Mouse (Mus musculus) erythroblast, embryonic 14.5 days (primary cell): Measurements from ENCODE around the gene Pde4d. TPM values are rescaled to one million over a fixed set of nuclear protein-coding genes. Genes with fewer than 3 reads are reported as not detected.

Experiments
- H3K27me3 ChIP-seq: 2 replicates; pipeline ENCODE4 v1.6.1; 2012; ENCODE audit warnings: inconsistent platforms; ENCODE audit not compliant: control insufficient read depth
- H3K36me3 ChIP-seq: 2 replicates; pipeline ENCODE4 v1.6.1; 2012; ENCODE audit warnings: mild to moderate bottlenecking, inconsistent platforms; ENCODE audit not compliant: control insufficient read depth
- H3K4me1 ChIP-seq: 2 replicates; pipeline ENCODE4 v1.6.1; 2012; ENCODE audit warnings: inconsistent platforms; ENCODE audit not compliant: control insufficient read depth
- H3K4me3 ChIP-seq: replicated peaks from 2 replicates; pipeline ENCODE3; 2012; ENCODE audit warnings: moderate library complexity, mild to moderate bottlenecking, inconsistent platforms
- H3K9me3 ChIP-seq: 2 replicates; pipeline ENCODE4 v1.6.1; 2012; ENCODE audit warnings: low read length, inconsistent platforms, mixed read lengths; ENCODE audit not compliant: control insufficient read depth
- GATA1 ChIP-seq: IDR thresholded peaks from 2 replicates; pipeline ENCODE4 v1.6.1; 2012; ENCODE audit warnings: low read length, inconsistent platforms, mixed read lengths
- TAL1 ChIP-seq: IDR thresholded peaks from 3 replicates; pipeline ENCODE4 v1.6.1; 2012; ENCODE audit warnings: low read length, inconsistent platforms, mixed read lengths
- polyA plus RNA-seq: library from polyadenylated mRNA; stranded (reverse); fragments of >175 nt; gene quantifications from 2 replicates; pipeline ENCODE4 v1.2.3, GENCODE M21; 2012

The Pde4d gene
- polyA plus RNA-seq, 1 experiment: 0.23 TPM

- Histone ChIP-seq H3K27me3 (no peaks in the 10 kb centered on the region), H3K36me3 (no peaks in the 10 kb centered on the region), H3K4me1 (no peaks in the 10 kb centered on the region), H3K9me3 (no peaks in the 10 kb centered on the region), H3K4me3 (no peak overlapping the region)
- no peak for TF ChIP-seq GATA1
- no peak for TF ChIP-seq TAL1
Observed at GRCm38 (mm10) chr13:108934854-108935253, 485.1 kb downstream of the Pde4d start.

DNA sequence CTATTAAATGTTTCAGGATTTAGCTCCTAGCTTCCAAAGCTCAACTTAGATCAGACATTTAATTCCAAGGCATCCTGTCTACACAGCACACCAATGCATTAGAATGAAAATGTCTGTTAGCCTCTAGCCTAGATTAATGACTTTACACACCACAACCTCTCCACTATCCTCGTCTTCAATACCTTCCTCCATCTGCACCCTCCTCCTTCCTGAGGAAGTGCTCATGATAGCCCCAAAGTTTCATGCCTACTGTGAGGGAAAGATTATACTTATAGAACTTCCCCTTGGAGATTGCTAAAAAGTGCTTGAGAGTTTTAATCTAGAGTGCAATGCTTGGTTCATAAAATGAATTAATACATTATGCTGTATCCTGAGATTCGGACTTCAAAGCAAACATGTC is 487.5 kb downstream of the Pde4d start:
- H3K4me1 ChIP-seq: no peaks in the 10 kb centered on the region
- no peaks in the 10 kb centered on the region for H3K27me3 ChIP-seq
- TF ChIP-seq TAL1 (no peak), GATA1 (no peak)
- H3K9me3 ChIP-seq: 0 out of 2 replicates have a peak, but pooled peaks cover 2% of the 10 kb centered on the region
- no peaks in the 10 kb centered on the region for H3K36me3 ChIP-seq
- no peak overlapping the region for H3K4me3 ChIP-seq

GRCm38 (mm10) chr13:108952911-108953310 is 503.2 kb downstream of the Pde4d start:
- H3K4me1 ChIP-seq: no peaks in the 10 kb centered on the region
- no peaks in the 10 kb centered on the region for H3K9me3 ChIP-seq
- H3K27me3 ChIP-seq: no peaks in the 10 kb centered on the region
- H3K36me3 ChIP-seq: no peaks in the 10 kb centered on the region
- no peak for TF ChIP-seq TAL1
- TF ChIP-seq GATA1: no peak
- no peak overlapping the region for H3K4me3 ChIP-seq

DNA sequence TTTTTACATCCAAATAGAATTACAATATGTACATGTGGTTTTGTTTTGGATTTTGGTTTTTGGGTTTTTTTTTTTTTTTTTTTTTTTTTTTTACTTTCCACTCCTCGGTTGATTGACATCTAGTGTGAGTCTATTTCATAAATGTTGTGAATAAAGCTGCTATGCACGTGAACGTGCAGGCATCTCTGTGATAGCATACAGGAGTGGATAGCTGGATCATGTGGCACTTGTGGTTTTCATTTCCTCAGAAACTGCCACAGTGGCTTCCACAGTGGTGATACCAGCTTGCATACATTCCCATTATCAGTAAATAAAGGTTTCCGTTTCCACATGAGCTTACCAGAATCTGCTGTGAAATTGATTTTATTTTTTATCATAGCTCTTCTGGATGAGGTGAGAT is 506.3 kb downstream of the Pde4d start:
- Histone ChIP-seq H3K4me1 (no peaks in the 10 kb centered on the region), H3K9me3 (no peaks in the 10 kb centered on the region), H3K4me3 (no peak overlapping the region), H3K27me3 (no peaks in the 10 kb centered on the region), H3K36me3 (no peaks in the 10 kb centered on the region)
- TF ChIP-seq GATA1 (no peak), TAL1 (no peak)

DNA sequence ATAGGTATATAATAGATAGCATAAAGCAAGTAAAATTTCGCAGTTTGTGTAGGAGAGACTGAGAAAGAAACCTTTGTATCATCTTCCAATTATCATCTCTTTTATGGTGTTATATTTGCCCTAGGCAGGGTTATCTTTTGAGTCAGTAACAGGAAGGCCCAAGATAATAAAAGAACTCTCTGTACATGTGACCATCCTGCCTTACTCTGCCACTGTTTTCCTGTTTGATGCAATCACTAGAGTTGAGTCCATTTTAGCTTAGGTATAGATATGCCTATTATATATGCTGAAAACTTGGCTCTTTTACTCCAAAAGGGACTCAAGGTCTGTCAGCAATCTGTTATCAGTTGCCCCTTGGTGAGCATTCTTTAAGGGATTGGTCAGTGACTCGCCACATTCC is 514.3 kb downstream of the Pde4d start:
- TF ChIP-seq TAL1: no peak
- no peak for TF ChIP-seq GATA1
- Histone ChIP-seq H3K4me3 (no peak overlapping the region), H3K4me1 (no peaks in the 10 kb centered on the region), H3K36me3 (no peaks in the 10 kb centered on the region), H3K27me3 (no peaks in the 10 kb centered on the region), H3K9me3 (no peaks in the 10 kb centered on the region)

DNA sequence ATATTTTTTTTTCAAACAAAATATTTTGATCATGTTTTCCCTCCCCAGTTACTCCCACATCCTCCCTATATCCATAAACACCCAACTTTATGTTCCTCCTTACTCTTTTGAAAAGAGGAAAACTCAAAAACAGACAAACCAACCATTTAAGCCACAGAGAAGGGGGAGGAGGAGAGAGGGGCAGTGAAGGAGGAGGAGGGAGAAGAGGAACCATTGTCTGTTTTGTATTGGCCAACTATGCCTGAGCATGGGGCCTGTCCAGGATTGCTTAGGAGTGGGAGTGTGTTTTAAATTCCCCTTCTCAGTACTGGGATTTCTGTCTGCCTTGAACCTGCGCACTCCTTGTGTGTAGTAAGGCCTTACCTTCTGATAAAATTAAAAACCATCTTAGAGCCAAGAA is 531.4 kb downstream of the Pde4d start:
- no peaks in the 10 kb centered on the region for H3K9me3 ChIP-seq
- H3K4me1 ChIP-seq: no peaks in the 10 kb centered on the region
- no peaks in the 10 kb centered on the region for H3K36me3 ChIP-seq
- no peak for TF ChIP-seq TAL1
- H3K27me3 ChIP-seq: no peaks in the 10 kb centered on the region
- H3K4me3 ChIP-seq: no peak overlapping the region

DNA sequence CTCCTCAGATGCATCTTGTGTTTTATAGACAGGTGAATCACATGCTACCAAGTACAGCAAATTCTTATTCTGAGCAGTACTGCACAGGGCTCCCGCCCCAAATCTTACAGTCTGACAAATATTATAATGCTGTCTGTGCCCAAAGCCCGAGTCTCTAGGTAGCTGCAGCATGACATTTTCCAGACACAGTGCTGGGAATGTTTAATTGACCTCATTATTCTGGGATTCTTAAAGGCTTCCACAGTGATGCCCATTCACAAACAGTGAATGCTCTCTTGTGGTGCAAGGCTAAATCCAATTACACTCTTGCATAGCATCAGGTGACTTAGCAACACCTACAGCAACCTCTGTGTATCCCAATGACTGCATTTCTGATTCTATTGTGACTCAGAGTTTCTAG is 549.0 kb downstream of the Pde4d start:
- H3K27me3 ChIP-seq: no peaks in the 10 kb centered on the region
- TF ChIP-seq TAL1 (no peak), GATA1 (no peak)
- no peaks in the 10 kb centered on the region for H3K4me1 ChIP-seq
- no peaks in the 10 kb centered on the region for H3K36me3 ChIP-seq
- no peaks in the 10 kb centered on the region for H3K9me3 ChIP-seq
- no peak overlapping the region for H3K4me3 ChIP-seq

GRCm38 (mm10) chr13:109024703-109025102 is 575.0 kb downstream of the Pde4d start:
- no peak for TF ChIP-seq GATA1
- no peak for TF ChIP-seq TAL1
- H3K4me1 ChIP-seq: no peaks in the 10 kb centered on the region
- H3K27me3 ChIP-seq: no peaks in the 10 kb centered on the region
- no peak overlapping the region for H3K4me3 ChIP-seq
- H3K36me3 ChIP-seq: no peaks in the 10 kb centered on the region
- H3K9me3 ChIP-seq: no peaks in the 10 kb centered on the region

- Histone ChIP-seq H3K4me1 (no peaks in the 10 kb centered on the region), H3K36me3 (no peaks in the 10 kb centered on the region), H3K27me3 (no peaks in the 10 kb centered on the region), H3K9me3 (no peaks in the 10 kb centered on the region; the same call in 1 of the 2 replicates), H3K4me3 (no peak overlapping the region)
- TF ChIP-seq TAL1: no peak
- TF ChIP-seq GATA1: no peak
Observed at GRCm38 (mm10) chr13:109047126-109047525, 597.4 kb downstream of the Pde4d start.

DNA sequence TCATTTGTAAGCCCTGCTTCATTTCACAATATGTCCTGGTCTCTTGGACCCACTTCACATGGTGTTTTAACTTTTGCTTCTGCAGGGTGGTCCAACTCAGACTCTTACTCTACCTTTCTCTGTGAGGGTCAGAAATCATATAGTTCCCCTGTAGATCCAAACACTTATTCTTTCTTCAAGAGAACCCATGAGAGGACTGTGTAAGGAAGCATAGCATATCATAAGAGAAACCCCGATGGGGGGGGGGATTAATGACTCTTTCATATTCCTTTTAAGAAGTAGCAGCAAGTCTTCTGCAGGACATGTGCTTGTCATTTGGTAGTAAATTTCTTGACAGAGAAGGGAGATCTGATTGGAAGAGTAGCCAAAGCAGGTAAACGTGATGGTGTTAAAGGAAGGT is 603.1 kb downstream of the Pde4d start:
- no peaks in the 10 kb centered on the region for H3K27me3 ChIP-seq
- H3K4me3 ChIP-seq: no peak overlapping the region
- H3K4me1 ChIP-seq: no peaks in the 10 kb centered on the region
- H3K9me3 ChIP-seq: no peaks in the 10 kb centered on the region
- no peaks in the 10 kb centered on the region for H3K36me3 ChIP-seq
- TF ChIP-seq GATA1: no peak
